Mouse (Mus musculus): Measurements from ENCODE around the gene Tesk2.

Gene Tesk2

GRCm38 (mm10) chr4:116719396-116719795 is 1.4 kb upstream of the Tesk2 start:
- DNase-seq, result peak; percentile 70 to 77

GRCm38 (mm10) chr4:116721098-116721628 is 415 bp downstream of the Tesk2 start:
- DNase-seq, result no peak

DNA sequence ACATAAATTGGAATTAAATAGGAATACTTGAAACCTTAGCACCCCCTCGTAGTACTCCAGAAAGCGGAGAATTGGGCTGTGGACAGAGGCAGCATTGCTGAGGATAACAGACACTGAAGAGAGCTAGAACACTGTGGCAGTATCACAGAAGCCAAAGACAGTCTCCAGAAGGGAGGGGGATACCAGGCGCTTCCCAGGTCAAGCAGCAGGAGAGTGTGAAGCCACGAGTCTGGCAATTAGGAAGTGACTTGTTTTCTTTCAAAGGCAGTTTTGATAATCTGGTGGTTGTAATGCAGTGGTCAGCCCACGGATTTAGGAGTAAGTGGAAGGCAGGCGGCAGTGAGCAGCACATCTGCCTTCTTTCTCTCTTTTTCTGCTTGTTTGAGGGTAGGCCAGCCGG is 1.5 kb downstream of the Tesk2 start:
- no peak for DNase-seq

DNA sequence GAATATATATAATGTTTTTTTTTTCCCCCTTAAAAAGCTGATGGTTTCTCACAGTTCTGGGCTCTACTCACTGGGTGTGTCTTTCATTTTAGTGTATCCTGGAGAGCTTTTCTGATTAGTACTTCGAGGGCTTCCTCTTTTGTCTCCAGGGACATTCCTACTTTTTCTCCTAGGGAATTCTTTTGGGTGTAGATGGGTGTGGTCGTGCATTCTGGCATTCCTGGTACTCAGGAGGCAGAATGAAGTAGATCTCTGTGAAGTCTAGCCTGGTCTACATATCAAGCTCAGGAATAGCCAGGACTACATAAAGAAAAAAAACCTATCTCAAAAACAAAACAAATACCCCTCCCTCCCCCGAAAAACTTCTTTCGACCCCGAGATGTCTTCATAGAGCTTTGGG is 4.7 kb downstream of the Tesk2 start:
- no peak for DNase-seq

- no peak for DNase-seq
Measured at GRCm38 (mm10) chr4:116727401-116727800, 6.7 kb downstream of the Tesk2 start.

DNA sequence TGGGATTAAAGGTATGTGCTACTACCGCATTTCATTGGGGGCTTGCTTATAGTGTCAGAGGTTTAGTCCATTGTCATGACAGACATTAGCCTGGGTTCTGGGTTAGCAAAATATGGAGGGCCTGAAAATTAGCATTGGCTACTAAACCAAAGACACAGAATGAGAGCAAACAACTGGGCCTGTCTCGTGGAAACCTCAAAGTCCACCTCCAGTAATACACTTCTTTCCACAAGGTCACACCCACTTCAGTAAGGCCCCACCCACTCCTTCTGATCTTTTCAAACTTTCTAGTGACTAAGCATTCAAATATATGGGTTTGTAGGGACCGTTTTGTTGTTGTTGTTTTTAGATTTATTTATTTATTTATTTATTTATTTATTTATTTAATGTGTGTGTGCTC is 8.8 kb downstream of the Tesk2 start:
- no peak for DNase-seq

DNA sequence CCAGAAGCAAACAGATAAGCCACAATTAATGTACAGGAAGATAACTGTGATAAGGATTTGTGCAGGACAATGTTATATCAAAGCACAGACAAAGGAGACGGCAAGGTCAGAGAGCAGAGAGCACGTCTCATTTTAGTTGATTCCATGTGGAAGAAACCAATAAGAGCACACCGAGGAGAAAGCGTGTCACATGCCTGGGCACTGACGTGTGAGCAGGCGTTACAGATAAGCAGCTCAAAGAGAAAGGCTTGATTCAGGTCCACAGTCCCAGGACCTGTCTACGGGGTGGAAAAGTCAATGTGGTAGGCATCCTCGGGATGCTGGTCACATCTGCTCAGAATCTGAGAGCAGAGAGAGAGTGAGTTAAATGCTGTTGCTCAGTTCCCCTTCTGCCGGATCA is 10.3 kb downstream of the Tesk2 start:
- no peak for DNase-seq

- peak in 1 of 2 experiments; percentile 16 for DNase-seq
Measured at GRCm38 (mm10) chr4:116732355-116732754, 11.6 kb downstream of the Tesk2 start.

DNA sequence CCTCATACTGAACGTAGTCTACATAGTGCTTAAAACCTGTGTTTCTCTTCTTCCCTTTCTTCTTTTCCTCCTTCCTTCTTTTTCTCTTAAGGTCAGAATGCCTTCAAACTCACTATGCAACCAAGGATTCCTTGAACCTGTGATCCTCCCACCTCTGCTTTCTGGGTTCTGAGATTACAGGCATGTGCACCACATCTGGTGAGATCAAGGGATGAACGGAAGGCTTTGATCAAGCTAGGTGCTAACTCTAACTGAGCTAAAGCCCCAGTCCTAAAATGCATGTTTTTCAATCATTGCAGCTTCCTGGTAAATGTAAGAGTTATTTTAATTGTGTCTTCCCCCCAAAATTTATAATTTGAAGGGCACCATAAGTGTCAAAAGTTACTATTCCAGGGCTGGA is 14.2 kb downstream of the Tesk2 start:
- no peak for DNase-seq

DNA sequence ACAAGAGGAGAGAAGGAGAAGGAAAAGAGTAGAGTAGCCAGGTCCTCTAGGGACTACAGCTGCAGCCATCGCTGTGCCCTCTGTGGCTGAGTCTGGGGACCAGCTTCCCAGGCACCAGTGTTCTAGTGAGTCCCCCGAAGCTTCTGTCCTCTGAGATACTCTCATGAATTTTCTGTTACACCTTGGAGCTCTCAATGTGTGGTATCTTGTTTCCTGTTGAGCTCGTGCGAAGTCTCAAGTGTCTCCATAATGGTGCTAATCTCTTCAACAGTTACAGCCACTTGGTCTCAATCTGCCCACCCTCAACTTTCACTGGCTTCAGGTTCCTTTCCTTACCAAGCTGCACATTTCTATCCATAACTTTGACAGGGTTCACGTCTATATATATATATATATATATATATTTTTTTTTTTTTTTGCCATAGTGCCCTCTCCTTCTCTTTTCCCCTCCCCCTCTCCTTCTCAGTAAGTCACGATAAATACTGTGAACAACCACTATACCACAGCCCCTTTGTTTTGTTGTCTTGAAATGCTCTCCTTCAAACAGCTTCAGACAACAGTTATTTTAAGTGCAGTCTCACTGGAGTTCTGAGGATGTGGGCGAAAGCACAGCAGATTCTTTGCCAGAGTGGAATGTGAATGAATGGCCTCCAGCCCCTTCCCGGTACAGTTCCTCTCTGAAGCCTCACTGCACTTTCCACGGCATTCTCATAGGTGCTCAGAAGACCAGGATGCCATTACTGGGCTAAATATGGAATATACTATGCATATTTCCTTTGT is 18.4 kb downstream of the Tesk2 start:
- no peak for DNase-seq

DNA sequence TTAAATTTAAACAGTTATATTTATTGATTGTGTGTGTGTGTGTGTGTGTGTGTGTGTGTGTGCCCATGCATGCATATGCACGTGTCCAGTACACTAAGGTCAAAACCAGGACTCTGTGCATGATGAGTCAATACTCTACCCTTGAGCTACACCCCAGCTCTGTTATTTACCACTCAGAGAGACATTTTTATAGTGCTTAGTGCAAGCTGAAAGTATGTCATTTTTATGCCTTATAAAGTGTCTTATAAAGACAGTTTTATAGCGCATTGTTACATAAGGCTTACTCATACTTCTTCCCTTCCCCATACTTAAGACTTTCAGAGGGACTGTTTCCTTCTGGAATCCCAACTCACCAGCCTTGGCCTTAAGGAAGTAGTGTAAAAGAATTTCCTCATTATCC is 29.0 kb downstream of the Tesk2 start:
- DNase-seq, result no peak

- no peak for DNase-seq
Measured at GRCm38 (mm10) chr4:116761914-116762313, 41.2 kb downstream of the Tesk2 start.

GRCm38 (mm10) chr4:116764001-116764400 is 43.3 kb downstream of the Tesk2 start:
- DNase-seq, result no peak

- DNase-seq, result no peak
Measured at GRCm38 (mm10) chr4:116768510-116768909, 47.8 kb downstream of the Tesk2 start.

GRCm38 (mm10) chr4:116769060-116769459 is 48.3 kb downstream of the Tesk2 start:
- DNase-seq, result no peak

- DNase-seq, result no peak
Measured at GRCm38 (mm10) chr4:116776391-116776790, 55.6 kb downstream of the Tesk2 start.

DNA sequence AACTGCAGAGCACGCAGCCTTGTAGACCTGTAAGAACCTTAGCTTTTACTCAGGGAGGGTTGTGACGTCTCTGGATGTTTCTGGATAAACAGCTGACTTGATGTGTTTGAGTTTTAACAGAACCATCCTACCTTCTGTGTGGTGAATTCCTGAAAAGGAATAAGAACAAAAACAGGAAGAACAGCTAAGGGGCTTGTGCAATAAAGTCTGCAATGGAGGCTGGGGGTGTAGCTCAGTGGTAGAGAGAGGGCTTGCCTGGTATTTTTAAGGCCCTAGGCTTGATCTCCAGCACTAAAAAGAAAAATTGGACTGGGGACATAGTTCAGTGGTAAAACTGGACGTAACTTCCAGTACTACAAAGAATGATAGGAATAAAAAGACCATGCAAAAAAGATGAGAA is 56.3 kb downstream of the Tesk2 start:
- no peak for DNase-seq

- no peak for DNase-seq
Measured at GRCm38 (mm10) chr4:116780541-116780940, 59.8 kb downstream of the Tesk2 start.

DNA sequence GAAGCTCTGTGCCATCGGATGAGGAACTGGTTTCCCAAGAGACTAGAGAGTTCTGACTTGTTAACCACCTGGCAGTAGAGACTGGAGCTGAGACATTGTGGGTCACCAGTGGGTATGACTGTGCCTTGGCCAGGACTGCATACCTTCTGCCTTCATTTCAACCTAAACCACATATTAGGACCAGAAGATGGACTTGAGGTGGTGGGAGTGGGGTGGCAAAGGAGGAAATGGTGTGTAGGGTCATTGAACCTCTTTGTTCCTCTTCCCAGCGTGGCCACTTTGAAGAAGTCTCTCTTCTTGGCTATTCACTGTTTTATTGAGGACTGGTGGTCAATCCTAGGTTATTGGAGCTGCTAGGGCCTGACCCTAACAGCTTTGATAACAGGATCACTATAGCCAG is 60.6 kb downstream of the Tesk2 start:
- no peak for DNase-seq

- DNase-seq, result no peak
Measured at GRCm38 (mm10) chr4:116782171-116782570, 61.4 kb downstream of the Tesk2 start.

- DNase-seq, result no peak
Measured at GRCm38 (mm10) chr4:116786587-116786986, 65.8 kb downstream of the Tesk2 start.

- no peak for DNase-seq
Measured at GRCm38 (mm10) chr4:116787985-116788760, 67.4 kb downstream of the Tesk2 start.

DNA sequence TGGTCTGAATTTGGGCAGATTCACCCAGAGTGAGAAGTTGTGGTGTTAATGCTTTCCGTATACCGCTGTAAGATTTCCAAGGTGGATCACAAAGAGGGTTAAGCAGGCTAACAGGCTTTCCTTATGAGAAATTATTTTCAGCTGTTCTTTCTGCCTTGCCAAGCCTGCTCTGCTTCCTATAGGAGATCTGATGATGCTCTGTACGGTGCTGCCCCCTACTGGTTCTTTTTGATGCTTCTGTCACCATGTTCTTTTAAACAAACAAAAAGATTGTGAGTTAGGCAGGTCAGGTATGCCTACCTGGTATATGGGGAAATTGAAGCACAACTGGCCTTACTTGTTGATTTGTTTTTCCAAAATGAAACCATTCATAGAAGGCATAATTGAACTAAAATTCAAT is 68.2 kb downstream of the Tesk2 start:
- peak; percentile 81 to 87 for DNase-seq

DNA sequence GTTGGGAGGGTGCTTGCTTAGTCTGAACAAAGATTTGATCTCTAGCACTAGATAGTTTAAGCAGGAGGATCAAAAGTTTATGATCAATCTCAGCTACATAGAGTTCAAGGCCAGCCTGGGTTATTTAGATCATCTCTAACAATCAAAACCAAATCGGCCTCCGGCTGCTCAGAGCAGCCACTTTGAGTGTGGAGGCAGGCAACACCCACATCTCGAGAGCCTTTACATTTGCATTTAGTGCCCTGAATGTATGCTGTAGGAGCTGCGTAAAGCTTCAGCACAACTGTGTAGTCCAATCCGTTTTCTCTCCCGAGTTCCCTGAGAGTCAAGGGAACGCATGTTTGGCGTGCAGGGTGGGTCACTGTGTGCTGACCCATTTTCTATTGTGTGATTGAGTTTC is 71.7 kb downstream of the Tesk2 start:
- no peak for DNase-seq

Data from kidney, postnatal 4 days (tissue).